Mouse (Mus musculus) olfactory bulb, adult 2 months (tissue): Measurements from ENCODE around the gene Obsl1. TPM values are rescaled to one million over a fixed set of nuclear protein-coding genes. Genes with fewer than 3 reads are reported as not detected.
A peak's percentile ranks its signal among the peaks of the same experiment; 100 is the strongest.

ENCODE experiments used
- H3K27ac ChIP-seq: fragments of 200-500 bp; 2 replicates; pipeline ENCODE4 v1.5.1; 2012; ENCODE audit warnings: low read depth, low read length; ENCODE audit not compliant: insufficient read depth
- H3K4me1 ChIP-seq: fragments of 200-500 bp; 2 replicates; pipeline ENCODE4 v1.6.1; 2012; ENCODE audit warnings: low read length; ENCODE audit not compliant: control insufficient read depth, insufficient read depth
- H3K4me3 ChIP-seq: fragments of 200-500 bp; 2 replicates; pipeline ENCODE4 v1.5.1; 2012; ENCODE audit warnings: mild to moderate bottlenecking, low read depth, low read length, moderate library complexity; ENCODE audit not compliant: insufficient read depth
- CTCF ChIP-seq: fragments of 200-500 bp; IDR thresholded peaks from 2 replicates; pipeline ENCODE4 v1.5.1; 2012; ENCODE audit warnings: low read depth, mild to moderate bottlenecking, low read length, moderate library complexity; ENCODE audit not compliant: insufficient read depth
- POLR2A ChIP-seq: fragments of 200-500 bp; IDR thresholded peaks from 2 replicates; pipeline ENCODE4 v1.6.1; 2012; ENCODE audit warnings: mild to moderate bottlenecking, low read depth, low read length, moderate library complexity; ENCODE audit not compliant: insufficient read depth
- WGBS: fragments of 180-500 bp; shearing (Covaris S2); methylation state at CpG from one replicate; pipeline ENCODE4 v1.1.7; 2018; 5-methylcytosine and 5-hydroxymethylcytosine counted together
- polyA plus RNA-seq: library from polyadenylated mRNA; stranded (reverse); fragments of >200 nt; gene quantifications from 2 replicates; pipeline ENCODE4 v1.2.4, GENCODE M21; 2012; ENCODE audit warnings: low replicate concordance; ENCODE audit not compliant: missing spikeins, insufficient read depth, insufficient read length

Gene Obsl1
- polyA plus RNA-seq, 1 experiment, result not detected

- Histone ChIP-seq H3K27ac (no peak overlapping the region), H3K4me3 (no peak overlapping the region), H3K4me1 (peaks cover 28% of the 10 kb centered on the region)
- 91% methylated on average over 8 of the region's 9 CpGs for WGBS
- TF ChIP-seq CTCF (no peak), POLR2A (no peak)
Observed at GRCm38 (mm10) chr1:75438782-75439181, 67.5 kb downstream of the Obsl1 start.

- WGBS, result 5% methylated on average over 28 of the region's 28 CpGs
- TF ChIP-seq POLR2A, result peak; percentile 38; the same call in 1 of the 2 replicates
- no peak for TF ChIP-seq CTCF
- H3K4me1 ChIP-seq, result peaks cover 6% of the 10 kb centered on the region
- H3K4me3 ChIP-seq, result peak within 1 kb of the TSS; percentile 48
- H3K27ac ChIP-seq, result no peak within 1 kb of the TSS
Observed at GRCm38 (mm10) chr1:75435475-75436328, 70.5 kb downstream of the Obsl1 start, which contains the start of gene Gmppa. Gene Gmppa, plus strand, starts transcription at chr1:75435930.

Other genes with a start within 250 kb of the Obsl1 start
- gene Ptprn, start 241.9 kb downstream of the Obsl1 start, polyA plus RNA-seq, result not detected in 2 replicates
- gene Resp18, start 228.0 kb downstream of the Obsl1 start, polyA plus RNA-seq, result not detected in 2 replicates
- gene Dnpep, start 188.5 kb downstream of the Obsl1 start, polyA plus RNA-seq, result not detected in 2 replicates
- not detected in 2 replicates for gene Des, start 146.1 kb downstream of the Obsl1 start, polyA plus RNA-seq
- gene Speg, start 131.2 kb downstream of the Obsl1 start, polyA plus RNA-seq, result not detected in 2 replicates
- gene Gmppa, start 70.5 kb downstream of the Obsl1 start, polyA plus RNA-seq, result not detected in 2 replicates
- gene Asic4, start 56.0 kb downstream of the Obsl1 start, polyA plus RNA-seq, result not detected in 2 replicates
- gene Chpf, start 27.1 kb downstream of the Obsl1 start, polyA plus RNA-seq, result not detected in 2 replicates
- gene Tmem198, start 26.9 kb downstream of the Obsl1 start, polyA plus RNA-seq, result not detected in 2 replicates
- not detected in 2 replicates for gene Inha, start 625 bp upstream of the Obsl1 start, polyA plus RNA-seq
- not detected in 2 replicates for gene Stk11ip, start 15.1 kb upstream of the Obsl1 start, polyA plus RNA-seq
- gene Slc4a3, start 39.8 kb upstream of the Obsl1 start, polyA plus RNA-seq, result not detected in 2 replicates